Mouse (Mus musculus): ENCODE results near the gene Stk25. TPM values are rescaled to one million over a fixed set of nuclear protein-coding genes. Genes with fewer than 3 reads are reported as not detected.
"Not testable (repeated sequence)": the region's sequence is repeated elsewhere in the genome, so short reads cannot be mapped to it uniquely, and the experiment has no call there.

Stk25 gene
- 46.1 and 46.4 TPM in 2 replicates for polyA plus RNA-seq (2015; fragmentation: Nextera tagmentation; extraction: Ambion mirVana)

DNA sequence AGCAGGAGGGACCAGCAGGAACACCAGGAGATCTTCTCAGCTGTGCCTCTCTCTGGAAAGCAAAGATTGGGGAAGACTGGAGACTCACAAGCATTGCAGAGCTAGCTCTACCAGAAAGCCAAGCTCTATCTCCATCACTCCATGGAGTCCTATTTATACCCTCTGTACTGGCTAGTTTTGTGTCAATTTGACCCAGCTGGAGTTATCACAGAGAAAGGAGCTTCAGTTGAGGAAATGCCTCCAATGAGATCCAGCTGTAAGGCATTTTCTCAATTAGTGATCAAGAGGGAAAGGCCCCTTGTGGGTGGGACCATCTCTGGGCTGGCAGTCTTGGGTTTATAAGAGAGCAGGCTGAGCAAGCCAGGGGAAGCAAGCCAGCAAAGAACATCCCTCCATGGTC is at the start of gene Stk25:
Gene Stk25, minus strand, starts transcription at position 101 of the 400 bp plus-strand sequence.
- not testable (repeated sequence) for H3K27me3 ChIP-seq; ATAC-seq (ENCODE audit: low read depth); H3K27ac ChIP-seq

GRCm38 (mm10) chr1:93705389-93705788 is 46.9 kb upstream of the Stk25 start:
- DNase-seq (no peak), ATAC-seq (ENCODE audit: low read depth) (no peak)
- H3K9me3 ChIP-seq (replicated peaks), result no peaks in the 10 kb centered on the region
- 0 out of 2 replicates have a peak, but pooled peaks cover 2% of the 10 kb centered on the region for H3K4me1 ChIP-seq (replicated peaks)
- no peak overlapping the region for H3K27ac ChIP-seq
- H3K9ac ChIP-seq, result no peak overlapping the region
- WGBS (ENCODE audit: insufficient replicate concordance), result 61% methylated on average over 3 of the region's 3 CpGs
- peaks cover 20% of the 10 kb centered on the region for H3K36me3 ChIP-seq
- no peak overlapping the region for H3K4me3 ChIP-seq (replicated peaks)
- H3K27me3 ChIP-seq, result no peaks in the 10 kb centered on the region
- H3K4me2 ChIP-seq, result no peak overlapping the region

More for the DNA sequence above, at the start of gene Stk25:
- DNase-seq; H3K4me2 ChIP-seq; H3K9me3 ChIP-seq (replicated peaks); H3K4me1 ChIP-seq (replicated peaks); H3K36me3 ChIP-seq; H3K9ac ChIP-seq; H3K4me3 ChIP-seq (replicated peaks): not testable (repeated sequence)

GRCm38 (mm10) chr1:93704341-93704740 is 45.9 kb upstream of the Stk25 start:
- Histone ChIP-seq H3K9me3 (replicated peaks) (no peaks in the 10 kb centered on the region), H3K36me3 (peaks cover 20% of the 10 kb centered on the region), H3K4me1 (replicated peaks) (no peaks in the 10 kb centered on the region), H3K4me3 (replicated peaks) (no peak overlapping the region), H3K27ac (no peak overlapping the region), H3K9ac (no peak overlapping the region), H3K27me3 (no peaks in the 10 kb centered on the region), H3K4me2 (no peak overlapping the region)
- WGBS (ENCODE audit: insufficient replicate concordance), result 84% methylated on average over 9 of the region's 9 CpGs
- ATAC-seq (ENCODE audit: low read depth), result no peak
- no peak for DNase-seq

DNA sequence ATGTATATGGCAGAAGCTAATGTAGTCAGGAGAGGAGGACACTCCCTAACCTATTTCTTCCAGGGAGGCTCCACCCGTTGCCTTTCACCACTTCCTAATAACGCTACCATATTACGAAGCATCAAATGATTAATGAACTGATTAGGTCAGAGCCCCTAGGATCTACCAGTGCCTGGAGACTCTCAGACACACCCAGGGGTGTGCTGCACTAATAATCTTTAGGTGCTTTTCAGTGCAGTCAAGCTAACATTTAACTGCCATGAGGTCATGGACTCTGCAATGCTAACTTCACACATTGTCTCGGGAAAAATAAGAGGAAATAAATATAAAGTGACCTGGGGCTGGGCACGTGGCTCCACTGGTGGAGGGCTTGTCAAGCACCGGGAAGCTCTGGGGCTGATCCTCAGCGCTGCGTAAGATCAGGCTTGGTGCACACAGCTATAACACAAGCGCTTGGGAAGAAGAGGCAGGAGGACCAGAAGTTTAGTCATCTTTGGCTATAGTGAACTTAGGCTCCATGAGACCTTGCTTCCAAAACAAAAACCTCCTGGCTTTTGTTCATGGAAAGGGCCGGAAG is 45.1 kb upstream of the Stk25 start:
- DNase-seq (no peak), ATAC-seq (ENCODE audit: low read depth) (no peak)
- Histone ChIP-seq H3K27ac (no peak overlapping the region), H3K4me1 (replicated peaks) (no peaks in the 10 kb centered on the region), H3K36me3 (peaks cover 20% of the 10 kb centered on the region), H3K4me3 (replicated peaks) (no peak overlapping the region), H3K27me3 (no peaks in the 10 kb centered on the region), H3K9ac (no peak overlapping the region), H3K9me3 (replicated peaks) (no peaks in the 10 kb centered on the region), H3K4me2 (no peak overlapping the region)
- 80% methylated on average over 10 of the region's 10 CpGs for WGBS (ENCODE audit: insufficient replicate concordance)

GRCm38 (mm10) chr1:93702106-93702505 is 43.6 kb upstream of the Stk25 start:
- Histone ChIP-seq H3K27me3 (no peaks in the 10 kb centered on the region), H3K4me3 (replicated peaks) (no peak overlapping the region), H3K9me3 (replicated peaks) (no peaks in the 10 kb centered on the region), H3K27ac (no peak overlapping the region), H3K9ac (no peak overlapping the region), H3K4me2 (no peak overlapping the region), H3K4me1 (replicated peaks) (no peaks in the 10 kb centered on the region), H3K36me3 (peaks cover 20% of the 10 kb centered on the region)
- ATAC-seq (ENCODE audit: low read depth) (no peak), DNase-seq (no peak)
- 41% methylated on average over 1 of the region's 1 CpGs for WGBS (ENCODE audit: insufficient replicate concordance)

DNA sequence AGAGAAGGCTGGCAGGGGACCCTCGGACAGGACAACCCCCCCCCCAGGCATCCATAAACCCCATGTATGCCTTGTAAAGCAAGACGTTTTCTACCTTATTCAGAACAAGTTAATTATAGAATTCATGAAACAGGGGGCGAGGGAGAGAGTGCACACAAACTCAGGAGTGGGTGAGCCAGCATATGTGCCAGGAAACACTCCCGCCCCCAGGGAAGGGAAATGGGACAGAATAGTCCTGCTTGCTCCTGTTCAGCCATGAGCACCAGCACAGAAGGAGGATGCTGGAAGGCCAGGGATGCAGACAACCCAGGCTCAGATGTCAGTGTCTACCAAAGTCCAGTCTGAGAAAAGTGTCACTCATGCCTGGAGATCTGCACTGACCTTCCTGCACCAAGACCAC is 40.7 kb upstream of the Stk25 start:
- no peak overlapping the region for H3K4me3 ChIP-seq (replicated peaks)
- no peaks in the 10 kb centered on the region for H3K9me3 ChIP-seq (replicated peaks)
- WGBS (ENCODE audit: insufficient replicate concordance), result 53% methylated on average over 4 of the region's 4 CpGs
- no peak overlapping the region for H3K27ac ChIP-seq
- 0 out of 2 replicates have a peak, but pooled peaks cover under 1% of the 10 kb centered on the region for H3K4me1 ChIP-seq (replicated peaks)
- H3K4me2 ChIP-seq, result no peak overlapping the region
- H3K27me3 ChIP-seq, result no peaks in the 10 kb centered on the region
- H3K36me3 ChIP-seq, result peaks cover 11% of the 10 kb centered on the region; the same call in 1 of the 2 replicates
- ATAC-seq (ENCODE audit: low read depth) (no peak), DNase-seq (no peak)
- H3K9ac ChIP-seq, result no peak overlapping the region

DNA sequence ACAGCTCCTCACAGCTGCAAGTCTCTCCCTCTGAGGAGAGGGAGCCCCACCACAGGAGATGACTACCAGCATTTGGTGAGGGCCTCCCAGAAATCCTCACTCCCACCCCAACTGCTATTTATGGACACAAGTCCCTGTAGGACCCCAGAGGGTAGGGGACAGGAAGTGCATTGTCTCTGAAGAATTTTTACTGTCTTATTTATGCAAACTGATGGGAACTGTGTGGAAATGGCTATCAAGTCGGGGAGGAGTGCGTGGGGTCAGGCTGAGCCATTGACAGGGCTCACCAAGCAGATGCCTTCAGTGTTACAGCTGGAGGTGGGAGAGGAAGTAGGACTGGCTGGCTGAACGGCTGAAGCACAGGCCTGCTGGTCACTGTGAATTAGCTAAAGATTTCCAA is 38.9 kb upstream of the Stk25 start:
- 32% methylated on average over 3 of the region's 3 CpGs for WGBS (ENCODE audit: insufficient replicate concordance)
- Histone ChIP-seq H3K9ac (no peak overlapping the region), H3K9me3 (replicated peaks) (no peaks in the 10 kb centered on the region), H3K4me1 (replicated peaks) (peaks cover 14% of the 10 kb centered on the region; the same call in 1 of the 2 replicates), H3K4me2 (no peak overlapping the region), H3K4me3 (replicated peaks) (no peak overlapping the region), H3K27ac (no peak overlapping the region; the same call in 1 of the 2 replicates), H3K27me3 (no peaks in the 10 kb centered on the region), H3K36me3 (no peaks in the 10 kb centered on the region)
- no peak for DNase-seq
- ATAC-seq (ENCODE audit: low read depth), result no peak

- no peaks in the 10 kb centered on the region for H3K36me3 ChIP-seq
- no peaks in the 10 kb centered on the region for H3K27me3 ChIP-seq
- ATAC-seq (ENCODE audit: low read depth) (no peak), DNase-seq (no peak)
- WGBS (ENCODE audit: insufficient replicate concordance), result 40% methylated on average over 6 of the region's 6 CpGs
- no peak overlapping the region for H3K4me2 ChIP-seq
- H3K4me3 ChIP-seq (replicated peaks), result no peak overlapping the region
- H3K9me3 ChIP-seq (replicated peaks), result no peaks in the 10 kb centered on the region
- peaks cover 14% of the 10 kb centered on the region; the same call in 1 of the 2 replicates for H3K4me1 ChIP-seq (replicated peaks)
- H3K9ac ChIP-seq, result no peak overlapping the region
- H3K27ac ChIP-seq, result peak overlapping the region; percentile 15; the same call in 1 of the 2 replicates
These were observed 36.5 kb upstream of the Stk25 start for GRCm38 (mm10) chr1:93694966-93695365.

GRCm38 (mm10) chr1:93693943-93694342 is 35.5 kb upstream of the Stk25 start:
- no peak for ATAC-seq (ENCODE audit: low read depth)
- no peak for DNase-seq

GRCm38 (mm10) chr1:93693502-93693901 is 35.0 kb upstream of the Stk25 start:
- Histone ChIP-seq H3K4me1 (replicated peaks) (peaks cover 16% of the 10 kb centered on the region), H3K36me3 (no peaks in the 10 kb centered on the region), H3K9me3 (replicated peaks) (no peaks in the 10 kb centered on the region), H3K27ac (no peak overlapping the region), H3K27me3 (no peaks in the 10 kb centered on the region), H3K9ac (no peak overlapping the region), H3K4me2 (no peak overlapping the region), H3K4me3 (replicated peaks) (no peak overlapping the region)
- no peak for ATAC-seq (ENCODE audit: low read depth)
- DNase-seq, result no peak
- WGBS (ENCODE audit: insufficient replicate concordance), result 60% methylated on average over 3 of the region's 3 CpGs

More at GRCm38 (mm10) chr1:93693943-93694342, 35.5 kb upstream of the Stk25 start:
- Histone ChIP-seq H3K4me1 (replicated peaks) (peaks cover 14% of the 10 kb centered on the region; the same call in 1 of the 2 replicates), H3K9ac (no peak overlapping the region), H3K27ac (no peak overlapping the region), H3K27me3 (no peaks in the 10 kb centered on the region), H3K4me2 (no peak overlapping the region), H3K9me3 (replicated peaks) (no peaks in the 10 kb centered on the region), H3K4me3 (replicated peaks) (no peak overlapping the region), H3K36me3 (no peaks in the 10 kb centered on the region)
- 81% methylated on average over 10 of the region's 10 CpGs for WGBS (ENCODE audit: insufficient replicate concordance)

DNA sequence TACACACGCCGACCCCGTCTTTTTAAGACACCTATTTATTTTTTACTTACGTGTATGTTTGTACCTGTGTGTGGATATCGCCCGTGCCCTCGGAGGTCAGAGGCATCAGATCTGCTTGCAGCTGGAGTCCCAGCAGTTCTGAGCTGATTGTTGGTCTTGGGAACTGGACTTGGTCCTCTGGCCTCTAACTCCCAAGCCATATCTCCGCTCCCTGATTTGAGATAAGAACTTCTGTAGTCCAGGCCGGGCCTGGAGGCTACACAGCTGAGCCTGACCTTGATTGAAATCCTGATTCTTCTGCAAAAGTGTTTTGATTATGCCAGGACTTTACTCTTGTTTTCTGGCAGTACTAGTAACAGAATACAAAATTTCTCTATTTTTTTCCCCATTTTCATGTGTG is 34.3 kb upstream of the Stk25 start:
- Histone ChIP-seq H3K27ac (no peak overlapping the region), H3K36me3 (no peaks in the 10 kb centered on the region), H3K4me3 (replicated peaks) (no peak overlapping the region), H3K4me2 (no peak overlapping the region), H3K9ac (no peak overlapping the region), H3K9me3 (replicated peaks) (no peaks in the 10 kb centered on the region), H3K27me3 (peaks cover 4% of the 10 kb centered on the region), H3K4me1 (replicated peaks) (peaks cover 21% of the 10 kb centered on the region)
- DNase-seq (no peak), ATAC-seq (ENCODE audit: low read depth) (no peak)
- 70% methylated on average over 9 of the region's 9 CpGs for WGBS (ENCODE audit: insufficient replicate concordance)

GRCm38 (mm10) chr1:93691786-93692357 is 33.4 kb upstream of the Stk25 start:
- H3K9me3 ChIP-seq (replicated peaks), result no peaks in the 10 kb centered on the region
- no peak overlapping the region for H3K4me3 ChIP-seq (replicated peaks)
- H3K27me3 ChIP-seq, result peaks cover 13% of the 10 kb centered on the region
- ATAC-seq (ENCODE audit: low read depth) (no peak), DNase-seq (no peak)
- no peaks in the 10 kb centered on the region for H3K36me3 ChIP-seq
- whole genome bisulfite sequencing (ENCODE audit: insufficient replicate concordance), result 49% methylated on average over 10 of the region's 10 CpGs
- no peak overlapping the region for H3K27ac ChIP-seq
- no peak overlapping the region for H3K9ac ChIP-seq
- H3K4me1 ChIP-seq (replicated peaks), result peaks cover 21% of the 10 kb centered on the region
- H3K4me2 ChIP-seq, result no peak overlapping the region

All from liver, embryonic 13.5 days (tissue).